Mouse (Mus musculus) regulatory T cell (primary cell): ENCODE measurements around the gene Avl9.

Experiments used
- in situ Hi-C: fragments of 300-600 bp; cut with MboI, MseI; formaldehyde crosslinking; loops from one replicate; pipeline ENCODE4 v1.15.1; 2025; ENCODE audit warnings: high pct_unique_total_duplicates

Gene Avl9

DNA sequence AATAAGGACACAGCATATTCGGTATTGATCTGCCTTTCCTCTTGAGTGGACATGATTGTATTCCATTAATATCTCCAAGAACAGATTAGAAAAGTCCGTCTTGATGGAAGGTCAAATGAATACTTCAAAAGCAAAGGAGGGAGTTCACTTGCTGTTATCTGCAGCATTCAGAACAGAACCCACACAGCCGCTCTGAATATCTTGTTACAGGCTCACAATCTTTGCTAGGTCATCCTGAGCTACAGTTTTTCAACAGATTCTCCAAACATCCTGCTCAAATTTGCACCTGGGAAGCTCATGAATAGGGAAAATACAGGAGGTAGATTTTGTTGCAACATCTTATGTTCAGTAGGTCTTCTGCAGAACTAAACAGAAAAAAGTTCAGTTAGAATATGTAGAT is 74.6 kb downstream of the Avl9 start:
- in situ Hi-C loops, result no loop called here

DNA sequence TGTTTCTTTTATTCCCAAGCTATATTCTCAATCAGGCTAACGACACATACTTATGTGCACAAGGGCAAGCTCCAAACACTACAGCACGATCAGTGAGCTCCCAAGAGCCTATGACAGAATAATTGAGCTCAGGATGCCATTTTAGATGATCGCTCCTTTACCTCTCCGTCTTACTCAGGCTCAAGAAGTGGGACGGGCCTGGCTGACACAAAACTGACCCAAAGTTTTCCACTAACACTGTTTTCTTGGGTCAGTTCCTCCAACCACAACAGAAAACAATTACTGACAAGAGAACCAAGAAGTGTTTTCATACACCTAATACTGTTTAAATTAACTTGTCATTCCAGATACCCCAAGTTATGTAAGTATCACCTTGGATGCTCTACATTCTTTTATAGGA is 80.1 kb downstream of the Avl9 start:
- in situ Hi-C loops, result no loop called here

DNA sequence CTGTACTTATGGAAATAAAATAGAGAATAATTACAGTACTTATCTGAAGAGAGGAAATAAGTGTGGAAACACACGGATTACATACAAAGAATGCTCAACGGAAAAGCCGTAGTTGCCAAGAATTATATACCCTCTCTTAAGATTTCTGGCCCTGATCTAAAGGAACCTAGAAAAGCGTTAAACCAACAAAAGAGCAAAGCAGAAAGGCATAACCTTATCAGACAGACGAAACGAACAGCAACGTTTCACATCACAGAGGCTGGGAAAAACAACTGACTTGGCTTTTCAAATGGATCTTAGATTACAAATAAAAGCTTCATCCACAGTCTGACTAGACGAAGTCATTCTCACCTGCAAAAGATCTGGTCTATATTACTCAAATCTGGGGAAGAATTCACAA is 81.5 kb downstream of the Avl9 start:
- in situ Hi-C loops, result no loop called here

DNA sequence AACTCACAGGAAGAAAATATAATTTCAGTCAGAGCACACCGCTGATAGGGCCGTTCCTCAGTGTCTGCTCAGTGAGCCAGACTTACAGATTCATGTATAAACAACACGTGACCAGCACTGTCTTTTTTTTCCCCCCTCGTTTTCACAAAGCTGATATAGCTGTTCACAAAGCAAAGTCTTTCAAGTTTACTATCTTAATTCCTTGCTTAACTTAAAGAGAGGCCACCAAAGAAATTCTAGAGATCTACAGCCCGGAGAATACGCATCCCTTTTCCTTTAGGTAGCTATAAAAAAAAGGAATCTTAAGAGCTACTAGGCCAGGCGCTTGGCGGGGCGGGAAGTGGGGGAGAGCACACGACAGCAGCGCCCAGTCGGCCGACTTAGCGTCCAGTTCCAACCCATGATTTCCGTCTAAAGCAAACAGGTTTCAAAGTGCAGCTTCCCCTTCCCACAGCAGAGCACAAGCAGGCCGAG is 82.0 kb downstream of the Avl9 start:
- in situ Hi-C loops, result no loop called here

DNA sequence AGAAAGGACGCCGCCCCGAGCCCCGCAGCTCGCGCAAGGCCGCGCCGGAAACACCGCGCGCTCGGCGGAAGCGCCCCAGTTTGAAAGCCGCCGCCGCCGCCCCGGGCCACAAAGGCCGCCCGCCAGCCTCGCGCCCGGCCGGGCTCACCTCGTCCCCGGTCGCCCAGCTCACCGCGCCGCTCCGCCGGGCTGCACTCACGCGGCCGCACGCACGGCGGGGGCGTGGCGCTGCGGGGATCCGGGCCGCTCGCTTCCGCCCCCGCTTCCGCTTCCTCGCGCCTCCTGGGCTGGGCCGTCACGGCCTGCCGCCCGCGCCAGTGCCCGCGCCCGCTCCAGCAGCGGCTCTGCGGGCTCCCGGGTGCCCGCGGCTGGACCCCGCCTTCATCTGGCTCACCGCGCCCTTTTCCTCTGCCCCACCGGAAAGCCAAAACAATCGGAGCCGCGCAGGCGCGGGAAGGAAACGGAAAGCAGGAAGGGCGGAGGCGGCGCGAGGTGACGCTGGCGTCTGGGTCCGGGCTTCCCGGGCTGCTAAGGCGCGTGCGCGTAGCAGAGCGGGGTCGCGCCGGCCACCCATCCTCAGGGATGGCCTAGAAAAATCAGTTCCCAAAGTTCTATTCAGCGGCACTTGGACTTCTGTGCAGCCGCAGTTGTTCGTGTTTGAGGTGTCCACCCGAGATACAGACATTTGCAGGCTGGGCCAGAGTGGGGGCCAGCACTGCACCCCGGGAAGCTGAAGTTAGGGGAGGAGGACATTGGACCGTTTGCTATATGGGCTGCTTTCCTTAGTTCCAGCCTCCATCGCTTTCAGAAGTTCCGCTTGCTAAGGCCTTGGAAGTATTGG is 82.8 kb downstream of the Avl9 start, which contains the start of gene Kbtbd2:
TSS of gene Kbtbd2 (minus strand) at position 503 of the 841 bp plus-strand sequence.
- in situ Hi-C loops, result no loop called here

DNA sequence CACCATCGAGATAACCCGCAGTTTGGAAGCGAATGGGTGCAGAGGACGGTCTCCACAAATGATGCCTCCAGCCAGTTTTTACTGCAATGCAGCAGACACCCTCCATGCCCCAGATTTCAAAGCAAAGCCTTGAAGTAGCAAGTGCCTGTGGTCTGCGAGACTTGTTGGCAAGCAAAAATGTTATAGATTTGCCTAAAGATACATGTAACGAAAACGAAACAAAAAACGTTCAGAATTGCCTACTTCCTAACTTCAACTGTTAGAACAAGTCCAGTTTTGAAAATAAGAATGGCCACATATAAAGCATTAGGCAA is 83.4 kb downstream of the Avl9 start:
- in situ Hi-C loops, result no loop called here

DNA sequence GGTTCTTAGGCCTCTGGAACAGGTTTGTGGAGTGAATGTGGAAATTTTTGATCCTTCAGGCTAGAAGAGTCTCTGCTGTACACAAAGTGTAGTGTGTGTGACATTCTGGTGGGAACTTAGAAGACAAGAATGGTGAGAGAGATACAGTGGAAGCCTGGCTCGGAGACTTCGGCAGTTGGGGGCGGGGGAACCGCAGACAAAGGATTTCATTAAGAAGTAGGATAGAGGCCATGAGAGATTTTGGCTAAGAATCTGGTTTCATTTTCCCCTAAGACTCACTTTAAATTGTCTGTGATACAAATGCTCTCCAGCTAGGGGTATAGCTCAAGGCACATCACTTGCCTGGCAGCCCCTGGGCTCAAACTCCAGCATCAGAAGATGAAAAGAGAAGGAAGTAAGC is 90.3 kb downstream of the Avl9 start:
- in situ Hi-C loops, result loop anchor here (5.0 to 10.0 kb wide), 2 partner anchors 100 to 767 kb away; no protein-coding TSS in a partner anchor

DNA sequence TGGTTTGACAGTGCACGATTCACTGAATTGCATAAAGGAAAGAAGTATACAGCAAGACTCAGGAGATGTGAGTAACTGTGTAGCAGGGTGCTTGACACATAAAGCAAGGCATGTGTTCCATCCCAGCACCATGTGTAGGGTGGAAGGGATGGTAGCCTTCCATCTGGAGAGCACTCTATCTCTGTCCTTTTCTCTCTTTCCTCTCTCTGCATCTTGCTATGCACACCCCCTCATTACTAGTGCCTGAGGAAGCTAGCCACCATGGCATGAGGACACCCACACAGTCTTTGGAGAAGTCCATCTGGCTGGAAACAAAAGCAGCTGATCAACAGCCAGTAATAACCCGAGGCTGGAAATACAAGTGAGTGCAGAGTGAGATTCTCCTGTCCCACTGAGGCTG is 91.5 kb downstream of the Avl9 start:
- in situ Hi-C loops, result loop anchor here (5.0 to 10.0 kb wide), 2 partner anchors 99 to 766 kb away; no protein-coding TSS in a partner anchor

DNA sequence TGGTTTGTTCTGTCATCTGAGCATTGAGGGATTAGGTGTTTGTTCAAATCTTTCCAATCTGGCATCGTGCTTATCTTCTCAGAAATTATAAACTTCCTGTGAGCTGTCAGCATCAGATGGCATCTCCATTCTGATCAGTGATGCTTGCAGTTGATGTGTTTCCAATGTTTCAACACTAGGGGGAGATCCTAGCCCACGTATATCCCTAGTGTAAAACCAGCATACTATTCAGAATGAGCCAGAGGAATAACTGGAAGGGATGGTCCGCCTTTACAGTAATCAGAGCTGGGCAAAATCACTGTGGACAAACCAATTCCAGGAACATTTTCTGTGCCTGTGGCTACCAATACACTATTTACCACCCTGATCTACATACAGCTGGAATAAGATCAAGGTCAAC is 94.0 kb downstream of the Avl9 start:
- in situ Hi-C loops, result loop anchor here (5.0 to 10.0 kb wide), 2 partner anchors 96 to 764 kb away; no protein-coding TSS in a partner anchor
